Mouse (Mus musculus) embryonic fibroblast, embryonic 13.5 days (primary cell): ENCODE measurements around the gene Soat2. TPM values are rescaled to one million over a fixed set of nuclear protein-coding genes. Genes with fewer than 3 reads are reported as not detected.

ENCODE experiments used
- H3K27ac ChIP-seq: 2 replicates; pipeline ENCODE4 v1.5.1; 2012; ENCODE audit warnings: low read length, control low read depth, inconsistent platforms; ENCODE audit not compliant: insufficient read depth
- H3K4me1 ChIP-seq: 2 replicates; pipeline ENCODE4 v1.6.1; 2011; ENCODE audit warnings: low read length; ENCODE audit not compliant: control insufficient read depth, insufficient read depth
- H3K4me3 ChIP-seq: 2 replicates; pipeline ENCODE4 v1.5.1; 2011; ENCODE audit warnings: mild to moderate bottlenecking, control low read depth, low read length; ENCODE audit not compliant: insufficient read depth
- CTCF ChIP-seq: IDR thresholded peaks from 2 replicates; pipeline ENCODE4 v1.5.1; 2011; ENCODE audit warnings: mild to moderate bottlenecking, control low read depth, low read length, moderate library complexity, borderline replicate concordance; ENCODE audit not compliant: insufficient read depth
- POLR2A ChIP-seq: IDR thresholded peaks from 2 replicates; pipeline ENCODE4 v1.6.1; 2011; ENCODE audit warnings: low read depth, mild to moderate bottlenecking, control low read depth, low read length, moderate library complexity
- polyA plus RNA-seq: library from polyadenylated mRNA; stranded (reverse); fragments of >200 nt; gene quantifications from 2 replicates; pipeline ENCODE4 v1.2.4, GENCODE M21; 2011; ENCODE audit warnings: low read depth; ENCODE audit not compliant: missing spikeins, insufficient read length

The Soat2 gene
- polyA plus RNA-seq: 1.3 and 2.6 TPM in 2 replicates

GRCm38 (mm10) chr15:102150301-102151135 is at the start of gene Soat2:
Gene Soat2, plus strand, starts transcription at chr15:102150526.
- Histone ChIP-seq H3K4me1 (peaks cover 17% of the 10 kb centered on the region), H3K4me3 (no peak within 1 kb of the TSS), H3K27ac (peak within 1 kb of the TSS; percentile 70)
- TF ChIP-seq POLR2A (peak; percentile 49), CTCF (no peak)

DNA sequence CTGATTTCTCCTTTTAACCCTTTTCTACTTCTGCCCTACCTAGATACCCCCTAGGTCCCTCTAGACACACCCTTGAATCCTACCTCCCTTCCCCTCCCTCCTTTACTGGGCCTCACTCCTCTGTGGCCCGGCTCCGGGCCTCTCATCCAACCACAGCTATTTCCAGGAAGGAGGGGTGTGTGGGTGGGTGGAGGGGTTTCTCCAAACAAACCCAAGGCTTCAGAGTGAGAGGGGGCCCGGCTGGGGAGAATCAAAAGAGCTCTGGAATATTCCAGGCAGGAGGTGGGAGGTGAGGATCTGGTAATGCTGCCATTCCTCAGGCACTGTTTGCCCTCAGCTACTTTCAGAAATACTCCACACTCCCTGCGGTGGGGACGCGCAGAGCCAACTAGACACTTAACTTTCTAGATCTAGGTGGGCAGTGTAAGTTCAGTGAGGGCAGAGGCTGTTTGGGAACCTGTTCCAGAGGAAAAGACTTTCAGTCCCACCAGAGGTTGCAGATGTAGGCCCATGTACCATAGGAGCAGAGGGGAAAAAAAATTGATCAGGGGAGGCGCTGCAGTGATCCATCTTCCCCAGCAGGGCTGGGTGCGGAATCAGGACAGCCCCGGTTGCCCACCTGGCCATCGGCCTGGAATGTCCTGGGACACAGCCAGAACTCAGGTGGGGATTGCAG is 49.2 kb upstream of the Soat2 start:
- Histone ChIP-seq H3K27ac (peak overlapping the region; percentile 97), H3K4me1 (peaks cover 40% of the 10 kb centered on the region), H3K4me3 (peak overlapping the region; percentile 17; the same call in 1 of the 2 replicates)
- TF ChIP-seq CTCF: no peak
- TF ChIP-seq POLR2A: peak; percentile 53

- Histone ChIP-seq H3K27ac (peak overlapping the region; percentile 97), H3K4me1 (peaks cover 41% of the 10 kb centered on the region), H3K4me3 (no peak overlapping the region)
- TF ChIP-seq CTCF: no peak
- TF ChIP-seq POLR2A: peak; percentile 9; the same call in 1 of the 2 replicates
Measured at GRCm38 (mm10) chr15:102101672-102102541, 48.4 kb upstream of the Soat2 start.

GRCm38 (mm10) chr15:102102548-102103121 is 47.7 kb upstream of the Soat2 start:
- TF ChIP-seq CTCF (no peak), POLR2A (peak; percentile 73)
- Histone ChIP-seq H3K4me3 (peak overlapping the region; percentile 41), H3K27ac (peak overlapping the region; percentile 97), H3K4me1 (peaks cover 36% of the 10 kb centered on the region)

DNA sequence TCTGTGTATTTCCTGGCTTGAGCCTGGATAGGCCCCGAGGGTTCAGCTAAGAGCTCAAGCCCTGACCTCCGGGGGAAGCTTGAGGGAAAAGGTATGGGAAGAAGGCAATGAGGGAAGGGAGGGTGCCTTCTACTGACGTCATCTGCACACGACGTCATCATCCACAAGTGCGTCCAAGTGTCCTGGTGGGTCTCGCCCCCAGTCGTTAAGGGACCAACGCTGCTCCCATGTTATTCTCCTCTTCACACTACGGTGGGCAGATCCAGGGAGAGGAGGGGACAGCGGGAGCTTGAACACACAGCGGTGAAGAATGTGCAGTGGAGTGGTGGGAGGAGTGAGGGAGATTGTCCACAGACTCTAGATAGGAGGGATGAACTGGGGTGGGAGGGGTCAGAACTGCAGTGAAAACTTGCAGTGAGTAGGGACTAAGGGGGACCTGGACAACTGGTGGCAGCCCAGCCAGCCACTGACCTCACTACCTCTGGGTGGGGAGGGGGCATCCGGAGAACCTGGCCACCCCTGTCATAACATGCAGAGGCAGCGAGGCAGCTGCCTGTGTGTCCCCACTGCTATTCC is 46.9 kb upstream of the Soat2 start:
- TF ChIP-seq CTCF: no peak
- peak; percentile 81 for TF ChIP-seq POLR2A
- peak overlapping the region; percentile 41 for H3K4me3 ChIP-seq
- H3K27ac ChIP-seq: peak overlapping the region; percentile 97
- peaks cover 30% of the 10 kb centered on the region for H3K4me1 ChIP-seq

DNA sequence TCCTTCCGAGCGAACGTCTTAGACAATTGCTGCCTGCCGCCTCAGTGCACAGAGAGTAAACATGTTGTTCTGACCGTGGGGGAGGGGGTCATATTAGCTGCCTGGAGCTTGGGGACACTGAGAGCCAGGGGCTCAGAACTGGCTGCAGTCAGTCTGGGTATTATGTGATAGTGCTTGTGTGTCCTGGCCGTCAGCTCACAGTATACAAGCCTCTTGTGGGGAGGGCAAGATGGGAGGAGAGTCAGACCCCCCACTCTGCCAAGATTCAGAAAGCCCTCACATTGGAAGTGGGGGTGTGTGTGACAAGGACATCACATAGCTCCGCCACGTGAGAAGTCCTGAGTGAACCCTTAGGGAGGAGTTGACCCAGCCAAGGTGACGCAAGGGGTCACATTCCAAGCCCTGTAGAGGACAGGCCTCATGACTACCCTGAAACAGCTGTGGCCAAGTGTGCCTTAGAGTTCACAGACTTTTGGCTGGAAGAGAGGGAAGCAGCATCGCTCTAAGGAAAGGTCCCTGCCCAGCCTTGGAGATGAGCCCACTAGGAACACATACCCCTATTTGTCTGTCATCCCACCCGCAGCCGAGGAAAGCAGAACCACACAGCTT is 46.3 kb upstream of the Soat2 start:
- Histone ChIP-seq H3K4me1 (peaks cover 28% of the 10 kb centered on the region), H3K4me3 (peak overlapping the region; percentile 41), H3K27ac (peak overlapping the region; percentile 97)
- TF ChIP-seq CTCF (no peak), POLR2A (peak; percentile 40; the same call in 1 of the 2 replicates)

DNA sequence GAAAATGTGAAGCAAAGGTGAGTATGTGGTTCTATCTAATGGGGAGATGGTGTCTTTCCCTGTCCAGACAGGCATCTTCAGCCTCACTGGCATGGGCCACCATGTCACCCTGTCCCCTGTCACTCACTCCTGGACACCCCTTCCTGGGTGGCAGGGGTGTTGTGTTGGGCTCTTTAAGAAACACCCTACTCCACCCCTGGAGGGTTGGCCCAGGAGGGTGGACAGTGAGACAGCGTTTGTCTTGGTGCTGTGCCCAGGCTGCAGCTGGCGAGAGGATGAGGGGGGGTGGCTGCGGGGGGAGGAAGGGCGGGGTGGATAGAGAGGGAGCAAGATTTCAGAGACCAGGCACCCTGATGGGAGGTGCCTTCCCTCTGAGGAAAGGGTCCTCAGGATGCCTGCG is 45.0 kb upstream of the Soat2 start:
- Histone ChIP-seq H3K4me3 (no peak overlapping the region; the same call in 1 of the 2 replicates), H3K27ac (peak overlapping the region; percentile 97)

More for the DNA sequence above, 45.0 kb upstream of the Soat2 start:
- no peak for TF ChIP-seq CTCF
- peak; percentile 29 for TF ChIP-seq POLR2A
- peaks cover 24% of the 10 kb centered on the region for H3K4me1 ChIP-seq
